Mouse (Mus musculus): ENCODE measurements at regions not wholly inside any gene's neighbourhood (a gene's known extent, or its start where the extent isn't known, plus 50 kb on each side); places are given as distances from the start of the nearest gene placed in this dataset.
"Not testable (repeated sequence)": the region's sequence is repeated elsewhere in the genome, so short reads cannot be mapped to it uniquely, and the experiment has no call there.

GRCm38 (mm10) chr5:148754363-148754762 is 174.8 kb downstream of the Katnal1 start:
- Histone ChIP-seq H3K9me3 (ENCODE audit: control insufficient read depth, low read length) (no peaks in the 10 kb centered on the region), H3K4me3 (ENCODE audit: low read depth, low read length) (no peak overlapping the region), H3K4me1 (ENCODE audit: control insufficient read depth, insufficient read depth, low read length) (no peaks in the 10 kb centered on the region), H3K27ac (ENCODE audit: low read depth, low read length) (no peak overlapping the region), H3K9ac (ENCODE audit: low read length) (no peak overlapping the region), H3K4me2 (ENCODE audit: low read depth) (no peak overlapping the region), H3K36me3 (ENCODE audit: control insufficient read depth, insufficient read depth, low read length) (no peaks in the 10 kb centered on the region), H3K27me3 (ENCODE audit: control insufficient read depth, insufficient read depth, low read length) (no peaks in the 10 kb centered on the region)
- DNase-seq (ENCODE audit: low spot score) (no peak), ATAC-seq (ENCODE audit: insufficient read depth, low FRiP score, low TSS enrichment) (no peak)
- WGBS = 95% methylated on average over 6 of the region's 6 CpGs

GRCm38 (mm10) chr5:148753457-148753856 is 175.7 kb downstream of the Katnal1 start:
- no peaks in the 10 kb centered on the region for H3K27me3 ChIP-seq (ENCODE audit: control insufficient read depth, insufficient read depth, low read length)
- no peak overlapping the region for H3K4me3 ChIP-seq (ENCODE audit: low read depth, low read length)
- no peaks in the 10 kb centered on the region for H3K36me3 ChIP-seq (ENCODE audit: control insufficient read depth, insufficient read depth, low read length)
- no peaks in the 10 kb centered on the region for H3K9me3 ChIP-seq (ENCODE audit: control insufficient read depth, low read length)
- no peak overlapping the region for H3K4me2 ChIP-seq (ENCODE audit: low read depth)
- H3K4me1 ChIP-seq (ENCODE audit: control insufficient read depth, insufficient read depth, low read length) = no peaks in the 10 kb centered on the region
- ATAC-seq (ENCODE audit: insufficient read depth, low FRiP score, low TSS enrichment) = no peak
- H3K9ac ChIP-seq (ENCODE audit: low read length) = no peak overlapping the region
- H3K27ac ChIP-seq (ENCODE audit: low read depth, low read length) = no peak overlapping the region
- no peak for DNase-seq (ENCODE audit: low spot score)
- 74% methylated on average over 4 of the region's 4 CpGs for WGBS

GRCm38 (mm10) chr5:148751980-148752379 is 177.1 kb downstream of the Katnal1 start:
- Histone ChIP-seq H3K27ac (ENCODE audit: low read depth, low read length) (no peak overlapping the region), H3K9ac (ENCODE audit: low read length) (no peak overlapping the region), H3K27me3 (ENCODE audit: control insufficient read depth, insufficient read depth, low read length) (no peaks in the 10 kb centered on the region), H3K36me3 (ENCODE audit: control insufficient read depth, insufficient read depth, low read length) (no peaks in the 10 kb centered on the region), H3K9me3 (ENCODE audit: control insufficient read depth, low read length) (no peaks in the 10 kb centered on the region), H3K4me2 (ENCODE audit: low read depth) (no peak overlapping the region), H3K4me3 (ENCODE audit: low read depth, low read length) (no peak overlapping the region), H3K4me1 (ENCODE audit: control insufficient read depth, insufficient read depth, low read length) (no peaks in the 10 kb centered on the region)
- DNase-seq (ENCODE audit: low spot score) (no peak), ATAC-seq (ENCODE audit: insufficient read depth, low FRiP score, low TSS enrichment) (no peak)
- 95% methylated on average over 13 of the region's 13 CpGs for WGBS

GRCm38 (mm10) chr5:148750002-148750734 is 179.0 kb downstream of the Katnal1 start:
- Histone ChIP-seq H3K4me3 (ENCODE audit: low read depth, low read length) (no peak overlapping the region), H3K36me3 (ENCODE audit: control insufficient read depth, insufficient read depth, low read length) (no peaks in the 10 kb centered on the region), H3K9me3 (ENCODE audit: control insufficient read depth, low read length) (no peaks in the 10 kb centered on the region), H3K9ac (ENCODE audit: low read length) (no peak overlapping the region), H3K27me3 (ENCODE audit: control insufficient read depth, insufficient read depth, low read length) (no peaks in the 10 kb centered on the region), H3K27ac (ENCODE audit: low read depth, low read length) (no peak overlapping the region), H3K4me1 (ENCODE audit: control insufficient read depth, insufficient read depth, low read length) (no peaks in the 10 kb centered on the region), H3K4me2 (ENCODE audit: low read depth) (no peak overlapping the region)
- no peak for DNase-seq (ENCODE audit: low spot score)
- WGBS = 94% methylated on average over 16 of the region's 16 CpGs
- no peak for ATAC-seq (ENCODE audit: insufficient read depth, low FRiP score, low TSS enrichment)

GRCm38 (mm10) chr5:148747972-148748764 is 181.0 kb downstream of the Katnal1 start:
- DNase-seq (ENCODE audit: low spot score) (no peak), ATAC-seq (ENCODE audit: insufficient read depth, low FRiP score, low TSS enrichment) (no peak)
- WGBS = 90% methylated on average over 21 of the region's 21 CpGs
- Histone ChIP-seq H3K9me3 (ENCODE audit: control insufficient read depth, low read length) (0 out of 2 replicates have a peak, but pooled peaks cover 3% of the 10 kb centered on the region), H3K4me2 (ENCODE audit: low read depth) (no peak overlapping the region), H3K4me1 (ENCODE audit: control insufficient read depth, insufficient read depth, low read length) (no peaks in the 10 kb centered on the region), H3K4me3 (ENCODE audit: low read depth, low read length) (no peak overlapping the region), H3K27me3 (ENCODE audit: control insufficient read depth, insufficient read depth, low read length) (no peaks in the 10 kb centered on the region), H3K27ac (ENCODE audit: low read depth, low read length) (no peak overlapping the region), H3K36me3 (ENCODE audit: control insufficient read depth, insufficient read depth, low read length) (no peaks in the 10 kb centered on the region), H3K9ac (ENCODE audit: low read length) (no peak overlapping the region)

- ATAC-seq (ENCODE audit: insufficient read depth, low FRiP score, low TSS enrichment) = no peak
- DNase-seq (ENCODE audit: low spot score) = no peak
- H3K4me1 ChIP-seq (ENCODE audit: control insufficient read depth, insufficient read depth, low read length) = no peaks in the 10 kb centered on the region
- no peak overlapping the region for H3K4me3 ChIP-seq (ENCODE audit: low read depth, low read length)
- no peaks in the 10 kb centered on the region for H3K36me3 ChIP-seq (ENCODE audit: control insufficient read depth, insufficient read depth, low read length)
- H3K27ac ChIP-seq (ENCODE audit: low read depth, low read length) = no peak overlapping the region
- no peaks in the 10 kb centered on the region for H3K27me3 ChIP-seq (ENCODE audit: control insufficient read depth, insufficient read depth, low read length)
- WGBS = 97% methylated on average over 3 of the region's 3 CpGs
- no peak overlapping the region for H3K4me2 ChIP-seq (ENCODE audit: low read depth)
- H3K9me3 ChIP-seq (ENCODE audit: control insufficient read depth, low read length) = 0 out of 2 replicates have a peak, but pooled peaks cover 3% of the 10 kb centered on the region
- H3K9ac ChIP-seq (ENCODE audit: low read length) = no peak overlapping the region
Measured at GRCm38 (mm10) chr5:148747549-148747948, 181.6 kb downstream of the Katnal1 start.

- not testable (repeated sequence) for H3K9me3 ChIP-seq (ENCODE audit: control insufficient read depth, low read length); H3K9ac ChIP-seq (ENCODE audit: low read length); H3K36me3 ChIP-seq (ENCODE audit: control insufficient read depth, insufficient read depth, low read length); ATAC-seq (ENCODE audit: insufficient read depth, low FRiP score, low TSS enrichment); H3K27me3 ChIP-seq (ENCODE audit: control insufficient read depth, insufficient read depth, low read length); DNase-seq (ENCODE audit: low spot score); H3K4me2 ChIP-seq (ENCODE audit: low read depth); H3K4me3 ChIP-seq (ENCODE audit: low read depth, low read length); H3K4me1 ChIP-seq (ENCODE audit: control insufficient read depth, insufficient read depth, low read length); H3K27ac ChIP-seq (ENCODE audit: low read depth, low read length)
- WGBS = 79% methylated on average over 6 of the region's 6 CpGs
Measured at GRCm38 (mm10) chr5:148746726-148747125, 182.4 kb downstream of the Katnal1 start.

- no peak for ATAC-seq (ENCODE audit: insufficient read depth, low FRiP score, low TSS enrichment)
- no peak for DNase-seq (ENCODE audit: low spot score)
- WGBS = 78% methylated on average over 7 of the region's 7 CpGs
Measured at GRCm38 (mm10) chr5:148744676-148745391, 184.3 kb downstream of the Katnal1 start.

More at GRCm38 (mm10) chr5:148744676-148745391, 184.3 kb downstream of the Katnal1 start:
- no peaks in the 10 kb centered on the region for H3K36me3 ChIP-seq (ENCODE audit: control insufficient read depth, insufficient read depth, low read length)
- no peak overlapping the region for H3K9ac ChIP-seq (ENCODE audit: low read length)
- no peaks in the 10 kb centered on the region for H3K4me1 ChIP-seq (ENCODE audit: control insufficient read depth, insufficient read depth, low read length)
- no peak overlapping the region for H3K27ac ChIP-seq (ENCODE audit: low read depth, low read length)
- no peak overlapping the region for H3K4me3 ChIP-seq (ENCODE audit: low read depth, low read length)
- H3K9me3 ChIP-seq (ENCODE audit: control insufficient read depth, low read length) = 0 out of 2 replicates have a peak, but pooled peaks cover 3% of the 10 kb centered on the region
- H3K27me3 ChIP-seq (ENCODE audit: control insufficient read depth, insufficient read depth, low read length) = no peaks in the 10 kb centered on the region
- H3K4me2 ChIP-seq (ENCODE audit: low read depth) = no peak overlapping the region

All from neural tube, embryonic 11.5 days (tissue).